In the genomic region with DNA sequence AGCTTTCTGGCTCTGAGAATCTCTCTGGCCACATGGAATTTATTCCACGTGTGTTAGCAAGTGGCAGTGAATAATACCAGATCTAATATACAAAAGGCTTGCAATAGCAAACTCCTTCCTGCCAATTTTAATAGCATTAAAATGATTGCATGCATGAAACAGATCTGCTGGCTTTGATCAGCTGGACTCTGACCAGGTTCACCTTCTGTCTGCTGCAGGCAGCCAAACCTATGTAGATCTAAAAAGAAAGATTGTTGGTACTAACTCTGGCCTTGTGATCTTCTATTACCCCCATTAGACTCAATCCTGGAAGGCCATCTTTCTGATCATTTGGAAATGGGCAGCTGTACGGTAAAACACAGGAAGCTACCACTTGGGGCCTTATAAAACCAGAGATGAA, we compare ENCODE assay signal across 22 mouse cellular contexts.
DNase-seq lines count a peak whose midpoint lies in the region; ATAC-seq and TF ChIP-seq lines count a peak whose summit lies in the region.
"Had no signal": no experiment of that assay in that cellular context is flagged by ENCODE, and none has a peak within 500 bp of the region (broad histone marks: within the 10 kb centered on the region; RNA-seq: fewer than 3 reads in every experiment).

No protein-coding gene starts in this region.

- H3K4me3 ChIP-seq in forebrain, embryonic 15.5 days, result no peak overlapping the region
- no peak overlapping the region for H3K4me3 ChIP-seq in forebrain, embryonic 10.5 days
- H3K4me3 ChIP-seq in left cerebral cortex, adult 2 months, result no peak overlapping the region
- H3K4me3 ChIP-seq in kidney, embryonic 14.5 days (ENCODE audit: low read length), result no peak overlapping the region
- H3K4me3 ChIP-seq: embryonic facial prominence, embryonic 12.5 days; layer of hippocampus, adult 2 months; limb, embryonic 15.5 days; neural tube, embryonic 12.5 days had no signal

- H3K4me1 ChIP-seq in forebrain, embryonic 15.5 days, result no peaks in the 10 kb centered on the region
- H3K4me1 ChIP-seq in forebrain, embryonic 10.5 days, result no peaks in the 10 kb centered on the region
- no peaks in the 10 kb centered on the region for H3K4me1 ChIP-seq in kidney, embryonic 14.5 days (ENCODE audit: control insufficient read depth, insufficient read depth, low read length)
- H3K4me1 ChIP-seq: embryonic facial prominence, embryonic 12.5 days; limb, embryonic 15.5 days; neural tube, embryonic 12.5 days had no signal

- H3K9me3 ChIP-seq in forebrain, embryonic 15.5 days, result no peaks in the 10 kb centered on the region
- no peaks in the 10 kb centered on the region for H3K9me3 ChIP-seq in forebrain, embryonic 10.5 days
- no peaks in the 10 kb centered on the region for H3K9me3 ChIP-seq in kidney, embryonic 14.5 days (ENCODE audit: control insufficient read depth, low read length)
- H3K9me3 ChIP-seq: embryonic facial prominence, embryonic 12.5 days; limb, embryonic 15.5 days; neural tube, embryonic 12.5 days had no signal

- no peak for TF ChIP-seq CTCF in left cerebral cortex, adult 2 months (IDR thresholded peaks at IDR 0.05)

- no peak overlapping the region for H3K4me2 ChIP-seq in forebrain, embryonic 15.5 days (replicated peaks)
- H3K4me2 ChIP-seq in kidney, embryonic 14.5 days (replicated peaks; ENCODE audit: low read depth, low read length), result no peak overlapping the region
- H3K4me2 ChIP-seq: embryonic facial prominence, embryonic 12.5 days; hindbrain, embryonic 14.5 days; limb, embryonic 15.5 days; lung, embryonic 14.5 days; neural tube, embryonic 12.5 days had no signal

- DNase-seq in forebrain, embryonic 10.5 days (ENCODE audit: extremely low spot score, low spot score), result no peak
- DNase-seq in left cerebral cortex, postnatal 4 days, result peak; percentile 9
- no peak for DNase-seq in left cerebral cortex, adult 2 months (ENCODE audit: extremely low spot score in 1 of 2, low spot score in 2 of 2)
- DNase-seq in cerebellum, adult 9-11 months, result peak; percentile 84
- DNase-seq in thymus, postnatal 36 days, result no peak
- DNase-seq: kidney, adult 2 months; kidney, postnatal 10 days; lung, embryonic 14.5 days; lung, postnatal 4 days; midbrain, embryonic 14.5 days; right cerebral cortex, postnatal 14 days; thymus, adult 2 months had no signal

- peak; percentile 46; the same call in 1 of the 2 replicates for ATAC-seq in forebrain, embryonic 15.5 days (replicated peaks)
- no peak for ATAC-seq in kidney, embryonic 14.5 days (ENCODE audit: low FRiP score, low TSS enrichment)
- ATAC-seq: CD4-positive, CD25-positive, alpha-beta regulatory T cell, adult 4 months had no signal

- no peak overlapping the region for H3K27ac ChIP-seq in forebrain, embryonic 15.5 days (replicated peaks)
- no peak overlapping the region for H3K27ac ChIP-seq in forebrain, embryonic 10.5 days
- H3K27ac ChIP-seq in left cerebral cortex, adult 2 months, result no peak overlapping the region
- H3K27ac ChIP-seq in kidney, embryonic 14.5 days (ENCODE audit: low read depth, low read length), result no peak overlapping the region
- H3K27ac ChIP-seq: embryonic facial prominence, embryonic 12.5 days; hindbrain, embryonic 14.5 days; layer of hippocampus, adult 2 months; limb, embryonic 15.5 days; liver, embryonic 14.5 days; neural tube, embryonic 12.5 days; stomach, postnatal 0 days had no signal

- no peaks in the 10 kb centered on the region for H3K36me3 ChIP-seq in forebrain, embryonic 15.5 days
- no peaks in the 10 kb centered on the region for H3K36me3 ChIP-seq in forebrain, embryonic 10.5 days (replicated peaks)
- H3K36me3 ChIP-seq in kidney, embryonic 14.5 days (ENCODE audit: control insufficient read depth, insufficient read depth, low read length), result no peaks in the 10 kb centered on the region
- H3K36me3 ChIP-seq: embryonic facial prominence, embryonic 12.5 days; limb, embryonic 15.5 days; neural tube, embryonic 12.5 days had no signal

- H3K27me3 ChIP-seq in forebrain, embryonic 15.5 days, result no peaks in the 10 kb centered on the region
- no peaks in the 10 kb centered on the region for H3K27me3 ChIP-seq in forebrain, embryonic 10.5 days (ENCODE audit: poor library complexity, severe bottlenecking)
- no peaks in the 10 kb centered on the region for H3K27me3 ChIP-seq in kidney, embryonic 14.5 days (ENCODE audit: control insufficient read depth, insufficient read depth, low read length)
- H3K27me3 ChIP-seq: embryonic facial prominence, embryonic 12.5 days; limb, embryonic 15.5 days; neural tube, embryonic 12.5 days had no signal

- no peak overlapping the region for H3K9ac ChIP-seq in forebrain, embryonic 15.5 days (replicated peaks)
- H3K9ac ChIP-seq in kidney, embryonic 14.5 days (ENCODE audit: low read depth, low read length), result no peak overlapping the region
- H3K9ac ChIP-seq: embryonic facial prominence, embryonic 12.5 days; hindbrain, embryonic 14.5 days; limb, embryonic 15.5 days; liver, embryonic 14.5 days; lung, embryonic 14.5 days; neural tube, embryonic 12.5 days had no signal

- 68% methylated on average over 2 of the region's 2 CpGs for WGBS in forebrain, embryonic 15.5 days
- 87% methylated on average over 2 of the region's 2 CpGs for WGBS in forebrain, embryonic 10.5 days
- WGBS in kidney, embryonic 14.5 days, result 78% methylated on average over 2 of the region's 2 CpGs

- intact Hi-C loops in left cerebral cortex, postnatal 4 days (cut with DNase I), result no loop called here
- intact Hi-C loops in left cerebral cortex, adult 2 months (cut with DNase I), result no loop called here

Comparison
In these comparisons a context has a peak if more than half of its experiments do, and no peak if none do; other contexts are left out.
1. DNase-seq: peak in left cerebral cortex, postnatal 4 days (single experiment) and cerebellum, adult 9-11 months (single experiment); none in forebrain, embryonic 10.5 days (single experiment), left cerebral cortex, adult 2 months (0 of 2) and thymus, postnatal 36 days (0 of 2).